Mouse (Mus musculus) MEL (cell line): ENCODE results near the gene Tuft1.
"Not testable (repeated sequence)": the region's sequence is repeated elsewhere in the genome, so short reads cannot be mapped to it uniquely, and the experiment has no call there.

Experiments used
- CTCF ChIP-seq, 3 experiments: IDR thresholded peaks in 2 of 3; conservative IDR thresholded peaks in 1 of 3; 2 replicates each; pipeline ENCODE4 v1.5.1; 2011 to 2012; ENCODE audit warnings: low read length in 3 of 3, low read depth in 2 of 3, mild to moderate bottlenecking in 2 of 3, improper control_type of control experiment in 1 of 3, inconsistent platforms in 1 of 3, mixed read lengths in 1 of 3, moderate library complexity in 1 of 3; ENCODE audit not compliant: control insufficient read depth in 1 of 3, insufficient read depth in 1 of 3, poor library complexity in 1 of 3, severe bottlenecking in 1 of 3
- EP300 ChIP-seq, 2 experiments: IDR thresholded peaks; 2 replicates each; pipeline ENCODE4 v1.6.1; 2011; ENCODE audit warnings: improper control_type of control experiment in 2 of 2, low read length in 2 of 2, low read depth in 1 of 2, mild to moderate bottlenecking in 1 of 2
- MAFK ChIP-seq: IDR thresholded peaks from 2 replicates; pipeline ENCODE4 v1.6.1; 2011; ENCODE audit warnings: low read depth, mild to moderate bottlenecking, low read length, improper control_type of control experiment, borderline replicate concordance
- NRF1 ChIP-seq: IDR thresholded peaks from 2 replicates; pipeline ENCODE4 v1.6.1; 2014; ENCODE audit warnings: low read depth, mild to moderate bottlenecking, inconsistent platforms, low read length, improper control_type of control experiment, moderate library complexity; ENCODE audit not compliant: poor library complexity, insufficient read depth, severe bottlenecking
- POLR2A ChIP-seq, 2 experiments: IDR thresholded peaks; 2 replicates each; pipeline ENCODE4 v1.6.1; 2011 to 2012; ENCODE audit warnings: low read length in 2 of 2, mild to moderate bottlenecking in 2 of 2, control low read depth in 1 of 2, improper control_type of control experiment in 1 of 2, low read depth in 1 of 2, moderate library complexity in 1 of 2; ENCODE audit not compliant: control insufficient read depth in 1 of 2, insufficient read depth in 1 of 2, poor library complexity in 1 of 2
- RAD21 ChIP-seq: IDR thresholded peaks from 2 replicates; pipeline ENCODE4 v1.6.1; 2011; ENCODE audit warnings: mild to moderate bottlenecking, low read depth, low read length, improper control_type of control experiment
- SMC3 ChIP-seq: IDR thresholded peaks from 2 replicates; pipeline ENCODE4 v1.6.1; 2011; ENCODE audit warnings: low read depth, low read length, improper control_type of control experiment
- TBP ChIP-seq: IDR thresholded peaks from 2 replicates; pipeline ENCODE4 v1.8.0; 2011; ENCODE audit warnings: low read depth, low read length, improper control_type of control experiment
- ZKSCAN1 ChIP-seq: IDR thresholded peaks from 2 replicates; pipeline ENCODE4 v1.6.1; 2012; ENCODE audit warnings: low read depth, mild to moderate bottlenecking, inconsistent platforms, low read length, improper control_type of control experiment, moderate library complexity

DNA sequence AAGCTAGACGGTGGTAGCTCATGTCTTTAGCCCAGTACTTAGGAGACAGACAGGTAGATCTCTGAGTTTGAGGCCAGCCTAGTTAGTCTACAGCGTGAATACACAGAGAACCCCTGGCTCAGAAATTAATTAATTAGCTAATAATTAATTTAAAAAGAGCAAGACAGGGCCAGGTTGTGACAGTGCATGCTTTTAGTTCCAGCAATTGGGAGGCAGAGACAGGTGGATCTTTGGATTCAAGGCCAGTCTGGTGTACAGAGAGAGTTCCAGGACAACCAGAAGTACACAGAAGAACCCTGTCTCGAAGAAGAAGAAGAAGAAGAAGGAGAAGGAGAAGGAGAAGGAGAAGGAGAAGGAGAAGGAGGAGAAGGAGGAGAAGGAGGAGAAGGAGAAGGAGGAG, 30.0 kb upstream of the Tuft1 start:
- TF ChIP-seq EP300 (IDR thresholded peaks at IDR 0.05; ENCODE audit: low read depth in 1 of 2, low read length in 2 of 2); CTCF (IDR thresholded peaks at IDR 0.05 in 2 of 3, conservative IDR thresholded peaks at IDR 0.05 in 1 of 3; ENCODE audit: control insufficient read depth in 1 of 3, insufficient read depth in 1 of 3, low read depth in 2 of 3, low read length in 3 of 3, poor library complexity in 1 of 3, severe bottlenecking in 1 of 3); ZKSCAN1; TBP; SMC3; NRF1; POLR2A (IDR thresholded peaks at IDR 0.05; ENCODE audit: control insufficient read depth in 1 of 2, insufficient read depth in 1 of 2, low read depth in 1 of 2, low read length in 2 of 2, poor library complexity in 1 of 2); MAFK; RAD21: not testable (repeated sequence)
